17 mouse cellular contexts compared by ENCODE assay signal in genomic region chr13:92682833-92683232, GRCm38 (mm10).
"Had no signal": no experiment of that assay in that cellular context is flagged by ENCODE, and none has a peak within 500 bp of the region (broad histone marks: within the 10 kb centered on the region; RNA-seq: fewer than 3 reads in every experiment).

No protein-coding gene starts in this region.

- H3K9me3 ChIP-seq: liver, embryonic 13.5 days; midbrain, embryonic 10.5 days; midbrain, embryonic 15.5 days; stomach, embryonic 15.5 days had no signal

- H3K4me1 ChIP-seq: midbrain, embryonic 15.5 days had no signal

- H3K36me3 ChIP-seq: midbrain, embryonic 15.5 days had no signal

- H3K27me3 ChIP-seq: liver, embryonic 13.5 days; midbrain, embryonic 15.5 days; stomach, embryonic 15.5 days had no signal

- DNase-seq: kidney, adult 18-20 months; kidney, postnatal 25 days; layer of hippocampus, adult 9-11 months; liver, embryonic 13.5 days; lung, adult 2 months; lung, postnatal 14 days; retina, postnatal 1 day; right cerebral cortex, postnatal 25 days; spleen, adult 18-20 months had no signal

- ATAC-seq: inflammation-experienced regulatory T-cells, adult 6 months; intestine, embryonic 16.5 days; midbrain, embryonic 15.5 days had no signal

- H3K4me2 ChIP-seq: liver, embryonic 13.5 days; midbrain, embryonic 15.5 days; stomach, embryonic 15.5 days had no signal

- H3K27ac ChIP-seq: kidney, postnatal 0 days; layer of hippocampus, adult 2 months; liver, embryonic 13.5 days; macrophage; midbrain, embryonic 10.5 days; midbrain, embryonic 15.5 days; stomach, embryonic 15.5 days had no signal

- H3K9ac ChIP-seq: liver, embryonic 13.5 days; midbrain, embryonic 15.5 days; stomach, embryonic 15.5 days had no signal

- H3K4me3 ChIP-seq: layer of hippocampus, adult 2 months; liver, embryonic 13.5 days; midbrain, embryonic 10.5 days; midbrain, embryonic 15.5 days; stomach, embryonic 15.5 days had no signal
